17 mouse cellular contexts compared by ENCODE assay signal in genomic region chr19:3441092-3441491, GRCm38 (mm10). TPM values are rescaled to one million over a fixed set of nuclear protein-coding genes. Genes with fewer than 3 reads are reported as not detected.
DNase-seq lines count a peak whose midpoint lies in the region; ATAC-seq lines count a peak whose summit lies in the region.
"Had no signal": no experiment of that assay in that cellular context is flagged by ENCODE, and none has a peak within 500 bp of the region (broad histone marks: within the 10 kb centered on the region; RNA-seq: fewer than 3 reads in every experiment).

No protein-coding gene starts in this region.

- DNase-seq in hindbrain, embryonic 10.5 days (ENCODE audit: low spot score) = no peak
- peak; percentile 20 for DNase-seq in thymus, postnatal 25 days
- DNase-seq in thymus, postnatal 10 days (ENCODE audit: low spot score in 2 of 2) = no peak
- peak; percentile 35 for DNase-seq in hindbrain, embryonic 14.5 days (ENCODE audit: low spot score)
- peak; percentile 91 for DNase-seq in retina, postnatal 1 day
- no peak for DNase-seq in cerebellum, postnatal 25 days
- DNase-seq in c-Kit-positive CD71-positive TER-119-positive erythroid progenitor cells, embryonic 14.5 days (ENCODE audit: low spot score) = no peak
- DNase-seq: adrenal gland, postnatal 10 days; cerebellum, adult 9-11 months; gastrocnemius, postnatal 36 days; kidney, postnatal 10 days; right cerebral cortex, postnatal 14 days had no signal

- no peak overlapping the region for H3K9ac ChIP-seq in hindbrain, embryonic 12.5 days
- H3K9ac ChIP-seq in hindbrain, embryonic 14.5 days = 0 out of 2 replicates have a peak overlapping the region, but pooled peaks have one; percentile 8
- H3K9ac ChIP-seq: midbrain, embryonic 12.5 days had no signal

- no peaks in the 10 kb centered on the region for H3K36me3 ChIP-seq in hindbrain, embryonic 12.5 days
- no peaks in the 10 kb centered on the region for H3K36me3 ChIP-seq in hindbrain, embryonic 10.5 days
- H3K36me3 ChIP-seq in hindbrain, embryonic 14.5 days (replicated peaks; ENCODE audit: control insufficient read depth, insufficient read depth) = no peaks in the 10 kb centered on the region
- H3K36me3 ChIP-seq: midbrain, embryonic 12.5 days had no signal

- 0 out of 2 replicates have a peak, but pooled peaks cover 3% of the 10 kb centered on the region for H3K4me1 ChIP-seq in hindbrain, embryonic 12.5 days
- H3K4me1 ChIP-seq in hindbrain, embryonic 10.5 days (replicated peaks) = 0 out of 2 replicates have a peak, but pooled peaks cover 2% of the 10 kb centered on the region
- H3K4me1 ChIP-seq in hindbrain, embryonic 14.5 days (replicated peaks; ENCODE audit: control insufficient read depth, insufficient read depth, low read length) = no peaks in the 10 kb centered on the region

- WGBS in hindbrain, embryonic 12.5 days = 61% methylated on average over 10 of the region's 10 CpGs
- 76% methylated on average over 10 of the region's 10 CpGs for WGBS in hindbrain, embryonic 10.5 days
- WGBS in hindbrain, embryonic 14.5 days = 44% methylated on average over 10 of the region's 10 CpGs

- no peak overlapping the region for H3K4me3 ChIP-seq in hindbrain, embryonic 12.5 days
- H3K4me3 ChIP-seq in hindbrain, embryonic 10.5 days = no peak overlapping the region
- no peak overlapping the region for H3K4me3 ChIP-seq in hindbrain, embryonic 14.5 days (replicated peaks; ENCODE audit: low read length)
- H3K4me3 ChIP-seq: midbrain, embryonic 12.5 days had no signal

- 0 out of 2 replicates have a peak, but pooled peaks cover 5% of the 10 kb centered on the region for H3K27me3 ChIP-seq in hindbrain, embryonic 12.5 days
- peaks cover 6% of the 10 kb centered on the region for H3K27me3 ChIP-seq in hindbrain, embryonic 10.5 days (ENCODE audit: insufficient read depth, poor library complexity, severe bottlenecking)
- H3K27me3 ChIP-seq in hindbrain, embryonic 14.5 days (ENCODE audit: control insufficient read depth, insufficient read depth, low read length) = no peaks in the 10 kb centered on the region
- H3K27me3 ChIP-seq: midbrain, embryonic 12.5 days had no signal

- ATAC-seq in hindbrain, embryonic 12.5 days (ENCODE audit: low FRiP score) = peak; percentile 61
- ATAC-seq in hindbrain, embryonic 14.5 days (ENCODE audit: low FRiP score) = peak; percentile 11; the same call in 1 of the 2 replicates
- ATAC-seq: lung, postnatal 0 days had no signal

- no peak overlapping the region for H3K4me2 ChIP-seq in hindbrain, embryonic 12.5 days (replicated peaks)
- peak overlapping the region; percentile 14; the same call in 1 of the 2 replicates for H3K4me2 ChIP-seq in hindbrain, embryonic 14.5 days (replicated peaks)
- H3K4me2 ChIP-seq: heart, embryonic 11.5 days; liver, embryonic 11.5 days; midbrain, embryonic 12.5 days had no signal

- H3K9me3 ChIP-seq in hindbrain, embryonic 12.5 days (replicated peaks) = no peaks in the 10 kb centered on the region
- H3K9me3 ChIP-seq in hindbrain, embryonic 10.5 days = no peaks in the 10 kb centered on the region
- H3K9me3 ChIP-seq in hindbrain, embryonic 14.5 days (ENCODE audit: control insufficient read depth, low read length) = no peaks in the 10 kb centered on the region
- H3K9me3 ChIP-seq: midbrain, embryonic 12.5 days had no signal

- no peak overlapping the region for H3K27ac ChIP-seq in hindbrain, embryonic 12.5 days
- no peak overlapping the region for H3K27ac ChIP-seq in hindbrain, embryonic 10.5 days
- H3K27ac ChIP-seq in hindbrain, embryonic 14.5 days = peak overlapping the region; percentile 36; the same call in 1 of the 2 replicates
- H3K27ac ChIP-seq: midbrain, embryonic 12.5 days had no signal

RNA-seq across cellular contexts. Expression of gene Gal, which starts 26.7 kb away (rescaled TPM):
- polyA plus RNA-seq in hindbrain, embryonic 12.5 days (2016; fragmentation: Nextera tagmentation; extraction: Ambion mirVana) = 6.2 and 8.7 TPM in 2 replicates
- 1.8 and 4.8 TPM in 2 replicates for polyA plus RNA-seq in hindbrain, embryonic 10.5 days (2016; fragmentation: Nextera tagmentation; extraction: Ambion mirVana)
- 16.2 and 22.4 TPM in 2 replicates for polyA plus RNA-seq in hindbrain, embryonic 14.5 days (2014; fragmentation: Nextera tagmentation; extraction: Ambion mirVana)

RNA-seq across cellular contexts. Expression of gene Tesmin, which starts 52.4 kb away (rescaled TPM):
- 0.48 and 0.71 TPM in 2 replicates for polyA plus RNA-seq in hindbrain, embryonic 12.5 days (2016; fragmentation: Nextera tagmentation; extraction: Ambion mirVana)
- 0.22 and 0.39 TPM in 2 replicates for polyA plus RNA-seq in hindbrain, embryonic 10.5 days (2016; fragmentation: Nextera tagmentation; extraction: Ambion mirVana)
- 0.18 and 0.48 TPM in 2 replicates for polyA plus RNA-seq in hindbrain, embryonic 14.5 days (2014; fragmentation: Nextera tagmentation; extraction: Ambion mirVana)

Comparison
In these comparisons a context has a peak if more than half of its experiments do, and no peak if none do; other contexts are left out.
1. DNase-seq: peak in thymus, postnatal 25 days (single experiment), hindbrain, embryonic 14.5 days (single experiment) and retina, postnatal 1 day (single experiment); none in hindbrain, embryonic 10.5 days (single experiment), thymus, postnatal 10 days (0 of 2), cerebellum, postnatal 25 days (0 of 2) and c-Kit-positive CD71-positive TER-119-positive erythroid progenitor cells, embryonic 14.5 days (single experiment).